Mouse (Mus musculus) forebrain, embryonic 15.5 days (tissue): Measurements from ENCODE around the gene Ifna1. TPM values are rescaled to one million over a fixed set of nuclear protein-coding genes. Genes with fewer than 3 reads are reported as not detected.
"Not testable (repeated sequence)": the region's sequence is repeated elsewhere in the genome, so short reads cannot be mapped to it uniquely, and the experiment has no call there.

Experiments used
- ATAC-seq: fragments of 200-750 bp; cut with Nextera tagmentation; replicated peaks from 2 replicates; pipeline ENCODE4 v1.8.0; 2017; ENCODE audit warnings: mild to moderate bottlenecking, moderate TSS enrichment, moderate library complexity
- H3K27ac ChIP-seq: fragments of 300-500 bp; sonication (generic); replicated peaks from 2 replicates; pipeline ENCODE4 v1.5.1; 2015; ENCODE audit warnings: mild to moderate bottlenecking, inconsistent platforms
- H3K27me3 ChIP-seq: fragments of 300-500 bp; sonication (generic); 2 replicates; pipeline ENCODE4 v1.6.1; 2015; ENCODE audit warnings: inconsistent platforms
- H3K36me3 ChIP-seq: fragments of 300-500 bp; sonication (generic); 2 replicates; pipeline ENCODE4 v1.6.1; 2015; ENCODE audit warnings: mild to moderate bottlenecking, inconsistent platforms
- H3K4me1 ChIP-seq: fragments of 300-500 bp; sonication (generic); 2 replicates; pipeline ENCODE4 v1.6.1; 2015; ENCODE audit warnings: inconsistent platforms
- H3K4me2 ChIP-seq: fragments of 300-500 bp; sonication (generic); replicated peaks from 2 replicates; pipeline ENCODE4 v1.6.1; 2015; ENCODE audit warnings: mild to moderate bottlenecking, inconsistent platforms
- H3K4me3 ChIP-seq: fragments of 300-500 bp; sonication (generic); 2 replicates; pipeline ENCODE4 v1.5.1; 2015; ENCODE audit warnings: mild to moderate bottlenecking, inconsistent platforms
- H3K9ac ChIP-seq: fragments of 300-500 bp; sonication (generic); replicated peaks from 2 replicates; pipeline ENCODE4 v1.6.1; 2015; ENCODE audit warnings: mild to moderate bottlenecking, inconsistent platforms
- H3K9me3 ChIP-seq: fragments of 300-500 bp; sonication (generic); 2 replicates; pipeline ENCODE4 v1.6.1; 2016; ENCODE audit warnings: inconsistent platforms
- WGBS: fragments of 180-500 bp; shearing (Covaris S2); methylation state at CpG from one replicate; pipeline ENCODE4 v1.1.7; 2015; ENCODE audit warnings: mixed read lengths; 5-methylcytosine and 5-hydroxymethylcytosine counted together
- polyA plus RNA-seq: library from polyadenylated mRNA; unstranded; fragments of >200 nt; fragmentation: Nextera tagmentation; extraction: Ambion mirVana; gene quantifications from 2 replicates; pipeline ENCODE4 v1.2.1, GENCODE M21; 2015

The Ifna1 gene
- polyA plus RNA-seq, result not detected in 2 replicates

DNA sequence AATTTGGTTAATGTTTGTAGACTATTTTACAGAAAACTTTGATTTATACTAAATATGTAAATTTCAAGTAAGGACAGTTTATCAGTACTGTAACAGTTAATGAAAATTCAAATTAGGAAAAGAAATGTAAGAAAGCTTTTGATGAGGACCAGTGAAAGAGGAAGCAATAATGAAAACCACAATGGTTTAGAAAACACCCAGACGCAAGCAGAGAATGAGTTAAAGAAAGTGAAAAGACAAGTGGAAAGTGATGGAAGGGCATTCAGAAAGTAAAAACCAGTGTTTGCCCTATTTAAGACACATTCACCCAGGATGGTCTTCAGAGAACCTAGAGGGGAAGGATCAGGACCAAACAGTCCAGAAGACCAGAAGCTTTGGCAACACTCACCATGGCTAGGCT lies at the start of gene Ifna1:
Gene Ifna1 (plus strand): TSS at position 390 of the 400 bp plus-strand sequence.
- Histone ChIP-seq H3K27me3 (no peaks in the 10 kb centered on the region), H3K4me1 (no peaks in the 10 kb centered on the region), H3K9ac (no peak within 1 kb of the TSS), H3K9me3 (no peaks in the 10 kb centered on the region), H3K4me3 (no peak within 1 kb of the TSS), H3K4me2 (no peak within 1 kb of the TSS), H3K27ac (no peak within 1 kb of the TSS), H3K36me3 (no peaks in the 10 kb centered on the region)
- 27% methylated on average over 1 of the region's 1 CpGs for WGBS
- ATAC-seq, result no peak

DNA sequence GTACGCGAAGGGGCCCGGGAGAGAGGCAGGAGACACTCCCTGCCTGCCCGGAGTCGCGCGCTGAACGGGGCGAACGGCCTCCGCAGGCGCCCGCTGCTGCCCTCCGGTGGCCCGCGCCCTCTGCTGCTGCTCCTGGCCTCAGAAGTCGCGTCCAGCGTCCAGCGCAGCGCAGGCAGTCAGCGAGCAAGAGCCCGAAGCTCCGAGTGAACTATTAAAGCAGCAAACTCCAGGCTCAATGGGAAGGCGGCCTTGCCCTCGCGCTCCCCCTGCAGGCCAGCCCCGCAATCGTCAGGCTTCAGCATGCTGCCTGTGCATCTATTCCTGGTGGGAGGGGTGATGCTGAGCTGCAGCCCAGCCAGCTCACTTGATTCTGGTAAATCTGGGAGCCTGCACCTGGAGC lies 46.9 kb upstream of the Ifna1 start, which contains the start of gene Gm13287:
Gene Gm13287 (plus strand): TSS at position 301 of the 400 bp plus-strand sequence.
- not testable (repeated sequence) for H3K36me3 ChIP-seq, H3K9ac ChIP-seq, H3K27ac ChIP-seq, H3K4me3 ChIP-seq, H3K9me3 ChIP-seq, ATAC-seq, H3K4me2 ChIP-seq, H3K27me3 ChIP-seq, H3K4me1 ChIP-seq
- no CpG with 5 or more reads among the region's 29 CpGs for WGBS

DNA sequence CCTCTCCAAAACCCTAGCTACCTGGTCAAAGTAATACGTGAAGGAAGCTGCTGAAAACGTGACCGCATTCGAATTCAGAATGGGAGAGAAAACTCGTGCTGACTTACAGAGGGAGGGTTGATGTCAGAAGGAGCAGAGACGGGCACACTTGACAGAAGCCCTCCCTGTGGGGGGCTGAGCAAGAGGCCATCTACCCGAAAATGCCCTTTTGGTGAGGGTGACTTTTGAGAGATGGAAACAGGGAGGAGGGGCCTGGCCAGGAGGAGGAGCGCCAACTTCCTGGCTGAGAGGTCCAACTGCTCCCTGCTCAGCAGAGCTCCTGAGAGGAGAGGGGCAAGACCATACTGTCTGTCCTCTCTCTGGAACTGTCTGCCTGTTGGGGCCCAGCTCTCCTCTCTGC lies 44.7 kb upstream of the Ifna1 start, which contains the start of gene Gm13288:
Gene Gm13288 (plus strand): TSS at position 301 of the 400 bp plus-strand sequence.
- H3K27ac ChIP-seq, H3K27me3 ChIP-seq, ATAC-seq, H3K9ac ChIP-seq, H3K9me3 ChIP-seq, H3K4me1 ChIP-seq, H3K36me3 ChIP-seq: not testable (repeated sequence)
- WGBS, result no CpG with 5 or more reads among the region's 8 CpGs
- peak within 1 kb of the TSS; percentile 42 for H3K4me2 ChIP-seq
- H3K4me3 ChIP-seq, result peak within 1 kb of the TSS; percentile 30

GRCm38 (mm10) chr4:88805761-88806160 lies 44.1 kb upstream of the Ifna1 start:
- Histone ChIP-seq H3K4me3 (peak overlapping the region; percentile 30), H3K4me2 (peak overlapping the region; percentile 42)
- WGBS, result 0% methylated on average over 1 of the region's 34 CpGs
- ATAC-seq, H3K4me1 ChIP-seq, H3K27me3 ChIP-seq, H3K9ac ChIP-seq, H3K9me3 ChIP-seq, H3K27ac ChIP-seq, H3K36me3 ChIP-seq: not testable (repeated sequence)

DNA sequence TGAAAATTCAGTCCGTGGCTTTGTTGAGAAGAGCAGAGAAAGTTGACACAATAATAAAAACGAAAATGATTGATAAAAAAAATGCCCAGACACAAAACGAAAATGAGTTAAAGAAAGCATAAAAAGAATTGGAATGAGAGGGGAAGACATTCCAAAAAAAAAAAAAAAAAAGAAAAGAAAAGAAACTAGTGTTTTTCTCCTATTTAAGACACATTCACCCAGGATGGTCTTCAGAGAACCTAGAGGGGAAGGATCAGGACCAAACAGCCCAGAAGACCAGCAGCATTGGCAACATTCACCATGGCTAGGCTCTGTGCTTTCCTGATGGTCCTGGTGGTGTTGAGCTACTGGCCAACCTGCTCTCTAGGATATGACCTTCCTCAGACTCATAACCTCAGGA lies 34.0 kb upstream of the Ifna1 start, which contains the start of gene Ifna7:
Gene Ifna7 (plus strand): TSS at position 301 of the 400 bp plus-strand sequence.
- Histone ChIP-seq H3K4me3 (no peak within 1 kb of the TSS), H3K9me3 (no peaks in the 10 kb centered on the region), H3K4me1 (no peaks in the 10 kb centered on the region), H3K4me2 (no peak within 1 kb of the TSS), H3K27me3 (no peaks in the 10 kb centered on the region), H3K27ac (no peak within 1 kb of the TSS), H3K36me3 (no peaks in the 10 kb centered on the region), H3K9ac (no peak within 1 kb of the TSS)
- ATAC-seq, result no peak
- 75% methylated on average over 3 of the region's 3 CpGs for WGBS

- no peaks in the 10 kb centered on the region for H3K36me3 ChIP-seq
- H3K4me1 ChIP-seq, result no peaks in the 10 kb centered on the region
- no peak for ATAC-seq
- 92% methylated on average over 1 of the region's 1 CpGs for WGBS
- no peaks in the 10 kb centered on the region for H3K27me3 ChIP-seq
- no peak within 1 kb of the TSS for H3K4me2 ChIP-seq
- no peak within 1 kb of the TSS for H3K4me3 ChIP-seq
- no peak within 1 kb of the TSS for H3K9ac ChIP-seq
- H3K9me3 ChIP-seq, result no peaks in the 10 kb centered on the region
- no peak within 1 kb of the TSS for H3K27ac ChIP-seq
These were observed 30.2 kb upstream of the Ifna1 start, which contains the start of gene Ifna11 for GRCm38 (mm10) chr4:88819659-88820058. TSS of gene Ifna11 (plus strand) at chr4:88819959.

DNA sequence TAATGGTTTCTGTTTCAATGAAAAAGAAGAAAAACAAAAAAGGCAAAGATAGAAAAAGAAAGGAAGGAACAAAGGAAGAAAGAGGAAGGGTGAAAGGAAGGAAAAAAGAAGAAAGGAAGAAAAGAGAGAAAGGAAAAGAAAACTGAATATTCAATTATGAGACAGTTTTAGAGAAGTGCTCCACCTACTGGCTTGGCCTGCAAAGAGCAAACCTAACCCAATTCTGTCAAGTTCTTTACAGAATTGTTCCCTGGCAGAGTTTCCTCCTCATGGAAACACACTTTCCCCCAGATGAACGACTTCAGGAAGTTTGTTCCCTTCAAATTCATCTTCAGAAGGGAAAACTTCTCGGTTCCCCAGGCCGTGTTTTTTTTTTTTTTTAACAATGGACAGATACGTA lies 26.9 kb upstream of the Ifna1 start:
- Histone ChIP-seq H3K9ac (no peak overlapping the region), H3K36me3 (no peaks in the 10 kb centered on the region), H3K27me3 (no peaks in the 10 kb centered on the region), H3K27ac (no peak overlapping the region), H3K4me3 (no peak overlapping the region), H3K4me1 (no peaks in the 10 kb centered on the region), H3K4me2 (no peak overlapping the region), H3K9me3 (no peaks in the 10 kb centered on the region)
- no peak for ATAC-seq
- 26% methylated on average over 4 of the region's 4 CpGs for WGBS

GRCm38 (mm10) chr4:88827116-88827515 lies 22.8 kb upstream of the Ifna1 start, which contains the start of gene Ifna6:
TSS of gene Ifna6 (plus strand) at chr4:88827416.
- not testable (repeated sequence) for H3K27ac ChIP-seq, H3K36me3 ChIP-seq, H3K4me1 ChIP-seq, H3K4me3 ChIP-seq, H3K4me2 ChIP-seq, H3K27me3 ChIP-seq, H3K9ac ChIP-seq, ATAC-seq, H3K9me3 ChIP-seq

DNA sequence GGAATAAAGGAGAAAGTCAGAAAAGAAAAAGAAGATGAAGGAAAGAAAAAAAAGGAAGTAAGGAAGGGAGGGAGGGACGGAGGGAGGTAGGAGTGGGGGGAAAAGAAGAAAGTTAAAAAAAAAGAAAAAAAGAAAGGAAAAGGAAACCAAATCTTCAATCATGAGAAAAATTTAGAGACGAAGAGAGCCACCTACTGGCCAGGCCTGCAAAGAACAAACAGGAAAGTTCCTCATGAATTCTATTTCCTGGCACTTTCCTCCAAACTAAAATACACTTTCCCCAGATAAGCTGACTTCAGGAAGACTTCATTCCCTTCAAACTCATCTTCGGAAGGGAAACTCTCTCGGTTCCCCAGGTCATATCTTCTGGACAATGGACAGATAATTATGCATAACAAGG lies 19.4 kb upstream of the Ifna1 start:
- H3K4me2 ChIP-seq, result no peak overlapping the region
- no peaks in the 10 kb centered on the region for H3K9me3 ChIP-seq
- H3K27me3 ChIP-seq, result no peaks in the 10 kb centered on the region
- no peaks in the 10 kb centered on the region for H3K4me1 ChIP-seq
- H3K27ac ChIP-seq, result no peak overlapping the region
- no peak overlapping the region for H3K4me3 ChIP-seq
- no peaks in the 10 kb centered on the region for H3K36me3 ChIP-seq
- ATAC-seq, result no peak
- WGBS, result 22% methylated on average over 4 of the region's 4 CpGs
- H3K9ac ChIP-seq, result no peak overlapping the region

GRCm38 (mm10) chr4:88835225-88835624 lies 14.7 kb upstream of the Ifna1 start, which contains the start of gene Ifna5:
TSS of gene Ifna5 (plus strand) at chr4:88835525.
- H3K4me1 ChIP-seq, H3K36me3 ChIP-seq, H3K9ac ChIP-seq, H3K4me3 ChIP-seq, H3K9me3 ChIP-seq, H3K27me3 ChIP-seq, ATAC-seq, H3K4me2 ChIP-seq, H3K27ac ChIP-seq: not testable (repeated sequence)
- WGBS, result 92% methylated on average over 1 of the region's 1 CpGs

GRCm38 (mm10) chr4:88838828-88839227 lies 11.1 kb upstream of the Ifna1 start:
- H3K4me1 ChIP-seq, result no peaks in the 10 kb centered on the region
- H3K9me3 ChIP-seq, result no peaks in the 10 kb centered on the region
- H3K9ac ChIP-seq, result no peak overlapping the region
- H3K27me3 ChIP-seq, result no peaks in the 10 kb centered on the region
- no peak overlapping the region for H3K27ac ChIP-seq
- no peak overlapping the region for H3K4me3 ChIP-seq
- ATAC-seq, result no peak
- 45% methylated on average over 3 of the region's 3 CpGs for WGBS
- no peak overlapping the region for H3K4me2 ChIP-seq
- no peaks in the 10 kb centered on the region for H3K36me3 ChIP-seq

GRCm38 (mm10) chr4:88840058-88840457 lies 9.8 kb upstream of the Ifna1 start:
- Histone ChIP-seq H3K4me1 (no peaks in the 10 kb centered on the region), H3K4me3 (no peak overlapping the region), H3K9ac (no peak overlapping the region), H3K4me2 (no peak overlapping the region), H3K9me3 (no peaks in the 10 kb centered on the region), H3K27me3 (no peaks in the 10 kb centered on the region), H3K27ac (no peak overlapping the region), H3K36me3 (no peaks in the 10 kb centered on the region)
- 67% methylated on average over 3 of the region's 3 CpGs for WGBS
- ATAC-seq, result no peak

DNA sequence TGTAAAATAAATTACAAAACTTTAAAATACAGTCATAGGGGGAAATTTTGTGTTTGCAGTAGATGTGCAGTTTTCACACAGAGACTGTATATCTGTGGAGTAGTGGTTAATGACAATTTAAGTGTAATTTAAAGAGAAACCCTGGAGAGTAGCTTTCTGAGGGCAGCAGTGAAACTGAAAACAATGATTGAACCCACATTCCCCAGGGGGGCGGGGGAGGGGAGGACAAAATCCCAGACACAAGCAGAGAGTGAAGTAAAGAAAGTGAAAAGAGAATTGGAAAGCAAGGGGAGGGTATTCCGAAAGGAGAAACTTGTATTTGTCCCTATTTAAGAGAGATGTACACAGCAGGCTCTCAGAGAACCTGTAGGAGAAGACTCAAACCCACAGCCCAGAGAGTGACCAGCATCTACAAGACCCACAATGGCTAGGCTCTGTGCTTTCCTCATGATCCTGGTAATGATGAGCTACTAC lies 8.4 kb upstream of the Ifna1 start, which contains the start of gene Ifna4:
Gene Ifna4 (plus strand): TSS at position 424 of the 474 bp plus-strand sequence.
- Histone ChIP-seq H3K4me2 (no peak within 1 kb of the TSS), H3K27ac (no peak within 1 kb of the TSS), H3K9ac (no peak within 1 kb of the TSS), H3K4me1 (no peaks in the 10 kb centered on the region), H3K9me3 (no peaks in the 10 kb centered on the region), H3K36me3 (no peaks in the 10 kb centered on the region), H3K27me3 (no peaks in the 10 kb centered on the region), H3K4me3 (no peak within 1 kb of the TSS)
- 33% methylated on average over 2 of the region's 2 CpGs for WGBS
- no peak for ATAC-seq
